Mouse (Mus musculus): ENCODE data around the gene Ubqln1. TPM values are rescaled to one million over a fixed set of nuclear protein-coding genes. Genes with fewer than 3 reads are reported as not detected.

Ubqln1 gene
- polyA plus RNA-seq, 1 experiment = 92.7 TPM

DNA sequence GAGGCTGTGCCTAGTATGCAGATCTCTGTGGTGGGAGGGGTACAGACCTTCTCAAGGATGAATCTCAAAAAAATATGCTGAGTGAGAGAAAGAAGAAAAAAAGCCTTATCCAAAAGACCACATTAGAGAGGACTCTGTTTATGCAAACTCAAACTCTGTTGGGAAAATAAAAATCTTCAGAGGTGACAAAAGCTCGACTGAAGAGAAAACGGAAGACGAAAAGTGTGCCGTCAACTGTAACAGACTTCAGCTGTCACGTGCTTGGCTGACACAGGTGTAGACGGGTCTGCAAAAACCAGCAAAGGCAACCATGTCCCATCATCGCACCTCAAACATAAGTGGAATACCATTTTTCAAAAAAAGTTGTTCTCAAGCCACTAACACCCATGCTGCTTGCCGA, 1.7 kb downstream of the Ubqln1 start:
- Histone ChIP-seq H3K27ac (replicated peaks; ENCODE audit: low read depth, low read length) (no peak overlapping the region), H3K4me3 (ENCODE audit: insufficient read depth, low read depth, low read length) (peak overlapping the region; percentile 6; the same call in 1 of the 2 replicates), H3K4me1 (ENCODE audit: control insufficient read depth, insufficient read depth, insufficient read length, low read length) (peaks cover 14% of the 10 kb centered on the region)

- peaks cover 16% of the 10 kb centered on the region for H3K4me1 ChIP-seq (ENCODE audit: control insufficient read depth, insufficient read depth, insufficient read length, low read length)
- H3K4me3 ChIP-seq (ENCODE audit: insufficient read depth, low read depth, low read length) = no peak overlapping the region
- H3K27ac ChIP-seq (replicated peaks; ENCODE audit: low read depth, low read length) = no peak overlapping the region
Observed at GRCm38 (mm10) chr13:58212530-58212929, 2.9 kb downstream of the Ubqln1 start.

DNA sequence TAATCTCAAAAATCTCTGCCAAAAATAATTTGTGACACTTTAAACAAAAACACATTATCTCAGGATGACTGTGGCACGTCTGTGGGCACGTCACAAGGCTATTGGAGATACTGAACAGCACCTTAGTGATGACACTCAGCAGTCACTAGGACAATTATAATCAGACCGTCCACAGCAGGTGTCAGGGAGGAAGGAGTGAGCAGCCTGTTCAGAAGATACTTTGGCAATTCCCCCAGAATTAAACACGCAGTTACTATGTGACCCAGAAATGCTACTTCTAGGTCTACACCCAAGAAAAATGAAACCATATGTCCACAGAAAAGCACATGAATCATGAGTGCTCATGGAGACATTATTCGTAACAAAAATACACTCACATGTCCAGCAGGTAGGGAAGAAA, 5.0 kb downstream of the Ubqln1 start:
- Histone ChIP-seq H3K27ac (replicated peaks; ENCODE audit: low read depth, low read length) (no peak overlapping the region), H3K4me3 (ENCODE audit: insufficient read depth, low read depth, low read length) (no peak overlapping the region), H3K4me1 (ENCODE audit: control insufficient read depth, insufficient read depth, insufficient read length, low read length) (peaks cover 19% of the 10 kb centered on the region)

GRCm38 (mm10) chr13:58206084-58206483, 9.4 kb downstream of the Ubqln1 start:
- Histone ChIP-seq H3K4me1 (ENCODE audit: control insufficient read depth, insufficient read depth, insufficient read length, low read length) (peaks cover 20% of the 10 kb centered on the region), H3K4me3 (ENCODE audit: insufficient read depth, low read depth, low read length) (no peak overlapping the region), H3K27ac (replicated peaks; ENCODE audit: low read depth, low read length) (no peak overlapping the region)

DNA sequence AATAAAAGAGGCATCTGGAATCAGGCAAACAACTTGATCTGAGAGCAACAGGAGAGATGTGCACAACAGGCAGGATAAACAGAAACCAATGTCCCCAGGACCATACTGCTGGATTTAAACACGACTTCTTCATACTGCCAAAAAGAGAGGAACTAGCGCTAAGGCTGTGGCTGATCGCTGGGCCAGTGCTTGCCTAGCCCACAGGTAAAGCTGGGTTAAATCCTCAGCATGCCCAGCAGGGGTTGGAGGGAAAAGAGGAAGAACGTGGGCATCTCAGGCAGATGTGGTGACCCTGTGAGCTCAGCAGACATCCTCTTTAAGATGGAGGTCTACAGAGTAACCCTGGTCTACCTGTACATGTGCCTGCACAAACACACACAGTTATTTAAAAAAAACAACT, 10.5 kb downstream of the Ubqln1 start:
- H3K4me1 ChIP-seq (ENCODE audit: control insufficient read depth, insufficient read depth, insufficient read length, low read length) = peaks cover 20% of the 10 kb centered on the region
- H3K27ac ChIP-seq (replicated peaks; ENCODE audit: low read depth, low read length) = no peak overlapping the region
- H3K4me3 ChIP-seq (ENCODE audit: insufficient read depth, low read depth, low read length) = no peak overlapping the region

GRCm38 (mm10) chr13:58204202-58204601, 11.3 kb downstream of the Ubqln1 start:
- Histone ChIP-seq H3K4me3 (ENCODE audit: insufficient read depth, low read depth, low read length) (no peak overlapping the region), H3K27ac (replicated peaks; ENCODE audit: low read depth, low read length) (no peak overlapping the region), H3K4me1 (ENCODE audit: control insufficient read depth, insufficient read depth, insufficient read length, low read length) (peaks cover 15% of the 10 kb centered on the region)

GRCm38 (mm10) chr13:58202903-58203302, 12.6 kb downstream of the Ubqln1 start:
- peaks cover 13% of the 10 kb centered on the region; the same call in 1 of the 2 replicates for H3K4me1 ChIP-seq (ENCODE audit: control insufficient read depth, insufficient read depth, insufficient read length, low read length)
- H3K4me3 ChIP-seq (ENCODE audit: insufficient read depth, low read depth, low read length) = no peak overlapping the region
- no peak overlapping the region for H3K27ac ChIP-seq (replicated peaks; ENCODE audit: low read depth, low read length)

GRCm38 (mm10) chr13:58201908-58202307, 13.5 kb downstream of the Ubqln1 start:
- H3K4me1 ChIP-seq (ENCODE audit: control insufficient read depth, insufficient read depth, insufficient read length, low read length) = peaks cover 15% of the 10 kb centered on the region
- no peak overlapping the region for H3K4me3 ChIP-seq (ENCODE audit: insufficient read depth, low read depth, low read length)
- H3K27ac ChIP-seq (replicated peaks; ENCODE audit: low read depth, low read length) = no peak overlapping the region

- Histone ChIP-seq H3K4me1 (ENCODE audit: control insufficient read depth, insufficient read depth, insufficient read length, low read length) (peaks cover 12% of the 10 kb centered on the region), H3K4me3 (ENCODE audit: insufficient read depth, low read depth, low read length) (no peak overlapping the region), H3K27ac (replicated peaks; ENCODE audit: low read depth, low read length) (no peak overlapping the region)
Observed at GRCm38 (mm10) chr13:58201343-58201742, 14.1 kb downstream of the Ubqln1 start.

DNA sequence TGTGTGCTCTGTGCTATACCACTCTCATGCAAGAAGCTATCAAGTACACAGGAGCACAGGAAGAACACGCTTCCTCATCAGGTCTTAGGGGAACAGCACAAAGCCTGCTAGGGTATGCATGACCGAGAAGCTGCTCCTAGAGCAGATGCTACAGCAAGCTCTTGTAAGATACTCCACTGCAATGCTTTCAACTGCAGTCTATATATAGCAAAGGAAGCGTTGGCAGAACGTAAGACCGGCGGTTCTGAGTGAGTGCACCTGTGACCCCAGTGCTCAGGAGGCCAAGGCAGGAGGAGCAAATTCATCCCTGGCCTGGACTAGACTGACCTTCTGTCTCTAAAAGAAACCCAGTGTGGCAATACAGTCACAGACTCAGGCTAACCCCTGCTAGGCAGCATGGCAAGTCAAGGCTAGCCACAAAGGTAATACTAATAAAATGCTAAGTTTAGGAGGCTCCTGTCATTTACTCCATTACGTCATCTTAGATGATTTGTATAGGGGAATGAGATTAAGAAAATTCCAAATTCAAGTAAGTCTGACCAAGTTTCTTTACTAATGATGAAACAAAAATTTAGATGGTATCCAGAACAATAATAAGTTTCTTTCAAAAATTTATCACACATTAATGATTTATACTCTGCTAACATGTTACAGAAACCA, 17.3 kb downstream of the Ubqln1 start:
- H3K4me1 ChIP-seq (ENCODE audit: control insufficient read depth, insufficient read depth, insufficient read length, low read length) = peaks cover 9% of the 10 kb centered on the region
- H3K4me3 ChIP-seq (ENCODE audit: insufficient read depth, low read depth, low read length) = no peak overlapping the region
- no peak overlapping the region; the same call in 1 of the 2 replicates for H3K27ac ChIP-seq (replicated peaks; ENCODE audit: low read depth, low read length)

DNA sequence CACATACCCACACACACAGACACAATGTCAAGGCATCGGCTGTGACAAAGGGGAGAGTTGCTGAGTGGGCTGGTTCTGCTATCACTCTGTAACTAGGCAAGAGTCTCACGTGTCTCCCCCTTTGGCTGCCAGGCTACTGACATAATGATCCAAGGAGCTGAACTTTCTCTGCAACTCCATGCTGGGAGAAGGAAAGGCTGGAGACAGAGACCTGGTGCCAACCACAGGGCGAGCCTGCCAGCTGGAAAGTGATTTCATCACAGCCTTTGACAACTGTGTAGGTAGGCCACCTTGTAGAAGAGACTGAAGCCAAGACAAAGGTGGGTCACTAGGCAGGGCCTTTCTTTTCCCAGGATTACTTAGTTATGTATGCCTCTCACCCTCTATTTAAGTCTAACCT, 18.2 kb downstream of the Ubqln1 start:
- H3K27ac ChIP-seq (replicated peaks; ENCODE audit: low read depth, low read length) = peak overlapping the region; percentile 27; the same call in 1 of the 2 replicates
- no peak overlapping the region for H3K4me3 ChIP-seq (ENCODE audit: insufficient read depth, low read depth, low read length)
- H3K4me1 ChIP-seq (ENCODE audit: control insufficient read depth, insufficient read depth, insufficient read length, low read length) = peaks cover 5% of the 10 kb centered on the region

DNA sequence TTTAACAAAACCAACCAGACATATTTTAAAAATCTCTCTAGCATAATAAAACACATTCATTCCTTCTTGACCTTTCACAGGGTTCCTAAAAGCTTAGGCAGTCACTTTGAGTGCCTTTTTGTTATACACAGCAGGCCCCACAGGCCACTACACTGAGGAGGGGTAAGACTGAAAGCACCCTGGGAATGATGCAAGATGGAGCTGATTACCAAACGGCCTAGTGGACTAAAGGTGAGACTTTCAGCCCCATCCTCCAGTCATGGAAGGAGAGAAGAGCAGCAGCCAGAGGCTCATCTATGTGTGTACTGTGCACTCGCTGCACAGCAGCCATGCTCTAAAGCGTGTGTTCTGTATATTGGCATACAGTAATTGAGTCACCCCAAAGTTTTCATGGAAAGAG, 20.5 kb downstream of the Ubqln1 start:
- Histone ChIP-seq H3K27ac (replicated peaks; ENCODE audit: low read depth, low read length) (peak overlapping the region; percentile 91), H3K4me1 (ENCODE audit: control insufficient read depth, insufficient read depth, insufficient read length, low read length) (peaks cover 5% of the 10 kb centered on the region; the same call in 1 of the 2 replicates), H3K4me3 (ENCODE audit: insufficient read depth, low read depth, low read length) (no peak overlapping the region)

DNA sequence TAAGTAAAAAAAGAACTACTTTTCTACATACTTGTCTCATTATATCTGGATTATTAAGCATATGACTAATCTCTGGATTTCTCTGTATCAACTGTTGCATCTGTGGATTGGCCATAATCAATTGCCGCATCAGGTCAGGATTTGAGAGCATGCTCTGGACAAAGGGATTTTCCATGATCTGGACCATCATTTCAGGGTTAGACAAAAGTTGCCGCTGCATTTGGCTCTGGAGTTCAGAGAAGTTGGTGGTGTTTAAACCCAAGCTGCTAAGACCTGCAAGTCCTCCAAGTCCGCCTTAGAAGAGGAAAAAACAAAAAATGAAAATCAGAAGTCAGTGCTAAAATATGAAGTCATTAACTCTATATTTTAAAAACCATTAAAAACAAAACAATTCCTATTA, 22.2 kb downstream of the Ubqln1 start:
- H3K27ac ChIP-seq (replicated peaks; ENCODE audit: low read depth, low read length) = no peak overlapping the region
- peaks cover 5% of the 10 kb centered on the region; the same call in 1 of the 2 replicates for H3K4me1 ChIP-seq (ENCODE audit: control insufficient read depth, insufficient read depth, insufficient read length, low read length)
- H3K4me3 ChIP-seq (ENCODE audit: insufficient read depth, low read depth, low read length) = no peak overlapping the region

DNA sequence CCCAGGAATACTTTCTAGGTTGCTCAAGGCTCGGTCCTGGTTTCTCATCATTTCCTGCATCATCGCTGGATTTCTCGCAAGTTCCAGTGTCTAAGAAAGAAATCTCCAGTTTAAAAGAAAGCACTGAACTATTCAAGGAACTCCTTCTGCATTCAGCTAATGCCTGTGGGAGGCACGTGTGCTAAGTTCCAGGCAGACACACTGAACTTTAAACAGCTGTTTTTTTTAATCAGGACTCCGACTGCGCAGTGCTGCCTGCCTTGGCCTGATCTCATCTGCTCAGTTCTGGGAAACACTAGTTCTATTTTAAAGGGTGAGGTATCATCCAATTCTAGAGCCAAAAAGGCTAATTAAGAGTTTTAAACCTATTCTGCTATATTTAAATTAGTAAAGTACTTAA, 23.3 kb downstream of the Ubqln1 start:
- Histone ChIP-seq H3K27ac (replicated peaks; ENCODE audit: low read depth, low read length) (no peak overlapping the region), H3K4me1 (ENCODE audit: control insufficient read depth, insufficient read depth, insufficient read length, low read length) (peaks cover 5% of the 10 kb centered on the region; the same call in 1 of the 2 replicates), H3K4me3 (ENCODE audit: insufficient read depth, low read depth, low read length) (no peak overlapping the region)

GRCm38 (mm10) chr13:58191516-58191915, 23.9 kb downstream of the Ubqln1 start:
- H3K27ac ChIP-seq (replicated peaks; ENCODE audit: low read depth, low read length) = no peak overlapping the region
- no peak overlapping the region for H3K4me3 ChIP-seq (ENCODE audit: insufficient read depth, low read depth, low read length)
- 0 out of 2 replicates have a peak, but pooled peaks cover 3% of the 10 kb centered on the region for H3K4me1 ChIP-seq (ENCODE audit: control insufficient read depth, insufficient read depth, insufficient read length, low read length)

- no peak overlapping the region for H3K27ac ChIP-seq (replicated peaks; ENCODE audit: low read depth, low read length)
- 0 out of 2 replicates have a peak, but pooled peaks cover under 1% of the 10 kb centered on the region for H3K4me1 ChIP-seq (ENCODE audit: control insufficient read depth, insufficient read depth, insufficient read length, low read length)
- H3K4me3 ChIP-seq (ENCODE audit: insufficient read depth, low read depth, low read length) = no peak overlapping the region
Observed at GRCm38 (mm10) chr13:58189473-58189872, 26.0 kb downstream of the Ubqln1 start.
